Comparison of ENCODE assay signal across 32 mouse cellular contexts in genomic region chr13:111391426-111391825, GRCm38 (mm10).
"Had no signal": no experiment of that assay in that cellular context is flagged by ENCODE, and none has a peak within 500 bp of the region (broad histone marks: within the 10 kb centered on the region; RNA-seq: fewer than 3 reads in every experiment).

No protein-coding gene starts in this region.

- H3K9me3 ChIP-seq: heart, embryonic 12.5 days; heart, embryonic 13.5 days; heart, embryonic 15.5 days; hindbrain, embryonic 10.5 days; hindbrain, embryonic 12.5 days; hindbrain, embryonic 13.5 days; hindbrain, embryonic 15.5 days; intestine, embryonic 15.5 days; kidney, embryonic 15.5 days had no signal

- H3K27me3 ChIP-seq: heart, embryonic 12.5 days; heart, embryonic 13.5 days; heart, embryonic 15.5 days; hindbrain, embryonic 12.5 days; hindbrain, embryonic 13.5 days; hindbrain, embryonic 15.5 days; intestine, embryonic 15.5 days; kidney, embryonic 15.5 days had no signal

- H3K27ac ChIP-seq: heart, embryonic 13.5 days; heart, embryonic 15.5 days; hindbrain, embryonic 10.5 days; hindbrain, embryonic 12.5 days; hindbrain, embryonic 13.5 days; hindbrain, embryonic 14.5 days; hindbrain, embryonic 15.5 days; hindbrain, postnatal 0 days; intestine, embryonic 15.5 days; kidney, embryonic 15.5 days; kidney, postnatal 0 days; layer of hippocampus, adult 2 months; left cerebral cortex, adult 2 months had no signal

- H3K36me3 ChIP-seq: heart, embryonic 12.5 days; heart, embryonic 13.5 days; heart, embryonic 15.5 days; hindbrain, embryonic 10.5 days; hindbrain, embryonic 12.5 days; hindbrain, embryonic 13.5 days; hindbrain, embryonic 15.5 days; intestine, embryonic 15.5 days; kidney, embryonic 15.5 days had no signal

- DNase-seq: heart, postnatal 10 days; heart, postnatal 14 days; heart, postnatal 36 days; heart, postnatal 4 days; kidney, adult 11 months; kidney, adult 18-20 months; kidney, postnatal 10 days; kidney, postnatal 14 days; kidney, postnatal 25 days; kidney, postnatal 36 days; kidney, postnatal 4 days; layer of hippocampus, adult 9-11 months; layer of hippocampus, postnatal 36 days had no signal

- H3K4me3 ChIP-seq: heart, embryonic 12.5 days; heart, embryonic 13.5 days; heart, embryonic 15.5 days; hindbrain, embryonic 10.5 days; hindbrain, embryonic 12.5 days; hindbrain, embryonic 13.5 days; hindbrain, embryonic 15.5 days; intestine, embryonic 15.5 days; kidney, embryonic 15.5 days; layer of hippocampus, adult 2 months; left cerebral cortex, adult 2 months had no signal

- H3K4me1 ChIP-seq: hindbrain, embryonic 10.5 days; hindbrain, embryonic 12.5 days; hindbrain, embryonic 13.5 days; hindbrain, embryonic 15.5 days had no signal

- ATAC-seq: hindbrain, embryonic 16.5 days; hindbrain, postnatal 0 days; inflammation-experienced regulatory T-cells, adult 6 months; intestine, embryonic 15.5 days; intestine, embryonic 16.5 days; intestine, postnatal 0 days had no signal

- H3K9ac ChIP-seq: heart, embryonic 12.5 days; heart, embryonic 13.5 days; heart, embryonic 15.5 days; hindbrain, embryonic 12.5 days; hindbrain, embryonic 13.5 days; hindbrain, embryonic 14.5 days; hindbrain, embryonic 15.5 days; intestine, embryonic 15.5 days; kidney, embryonic 15.5 days had no signal

- H3K4me2 ChIP-seq: heart, embryonic 11.5 days; heart, embryonic 12.5 days; heart, embryonic 13.5 days; heart, embryonic 15.5 days; hindbrain, embryonic 12.5 days; hindbrain, embryonic 13.5 days; hindbrain, embryonic 14.5 days; hindbrain, embryonic 15.5 days; intestine, embryonic 15.5 days; kidney, embryonic 15.5 days had no signal
